Mouse (Mus musculus): ENCODE results near the gene Lrfn3.

Lrfn3 gene

GRCm38 (mm10) chr7:30362652-30363343 is at the start of gene Lrfn3:
Gene Lrfn3, minus strand, starts transcription at chr7:30362772.
- in situ Hi-C loops (cut with MboI, MseI): no loop called here

DNA sequence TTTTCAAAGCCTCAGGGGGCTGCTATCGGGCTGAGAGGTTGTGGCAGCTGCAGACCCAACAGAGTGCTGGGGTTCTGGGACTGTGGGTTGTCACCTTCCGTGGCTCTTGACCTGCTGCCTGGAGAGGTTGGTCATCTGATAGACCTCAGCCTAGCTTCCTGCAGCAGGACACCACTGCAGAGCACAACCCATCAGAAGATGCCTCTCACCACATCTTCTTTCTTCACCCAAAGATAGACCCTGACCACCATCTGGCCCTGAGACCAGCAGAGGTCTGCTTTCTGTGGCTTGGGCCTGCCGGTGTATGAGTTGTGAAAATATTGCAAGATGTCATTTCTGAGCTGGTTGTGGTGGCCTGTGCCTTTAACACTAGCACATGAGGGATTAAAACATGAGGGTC is 48.5 kb upstream of the Lrfn3 start:
- in situ Hi-C loops (cut with MboI, MseI): loop anchor here in 1 of 2 experiments (25.0 kb wide), 1 partner anchor 1599 kb away; the partner anchor contains the start of gene Hnrnpl

GRCm38 (mm10) chr7:30409789-30410188 is 47.2 kb upstream of the Lrfn3 start:
- in situ Hi-C loops (cut with MboI, MseI): loop anchor here in 1 of 2 experiments (25.0 kb wide), 1 partner anchor 1597 kb away; the partner anchor contains the start of gene Hnrnpl

- in situ Hi-C loops (cut with MboI, MseI): loop anchor here in 1 of 2 experiments (25.0 kb wide), 1 partner anchor 1596 kb away; the partner anchor contains the start of gene Hnrnpl
Measured at GRCm38 (mm10) chr7:30408639-30409038, 46.1 kb upstream of the Lrfn3 start.

DNA sequence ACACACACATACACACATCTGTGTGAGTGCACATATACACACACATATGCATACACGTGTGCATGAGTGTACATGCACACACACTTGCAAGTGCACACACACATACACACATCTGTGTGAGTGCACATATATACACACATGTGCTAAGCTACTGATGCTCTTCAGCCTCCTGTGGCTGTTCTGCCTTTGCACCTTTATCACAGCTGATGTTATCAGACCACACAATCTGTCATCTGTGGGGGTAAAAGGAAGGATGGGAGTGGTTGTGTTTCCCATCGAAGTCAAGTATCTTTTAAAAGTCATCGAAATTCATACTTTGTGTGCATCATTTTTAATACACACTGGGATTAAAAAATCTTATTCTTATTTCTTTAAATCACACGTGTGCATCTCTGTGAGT is 39.8 kb upstream of the Lrfn3 start:
- in situ Hi-C loops (cut with MboI, MseI): loop anchor here in 1 of 2 experiments (25.0 kb wide), 1 partner anchor 1590 kb away; the partner anchor contains the start of gene Hnrnpl

DNA sequence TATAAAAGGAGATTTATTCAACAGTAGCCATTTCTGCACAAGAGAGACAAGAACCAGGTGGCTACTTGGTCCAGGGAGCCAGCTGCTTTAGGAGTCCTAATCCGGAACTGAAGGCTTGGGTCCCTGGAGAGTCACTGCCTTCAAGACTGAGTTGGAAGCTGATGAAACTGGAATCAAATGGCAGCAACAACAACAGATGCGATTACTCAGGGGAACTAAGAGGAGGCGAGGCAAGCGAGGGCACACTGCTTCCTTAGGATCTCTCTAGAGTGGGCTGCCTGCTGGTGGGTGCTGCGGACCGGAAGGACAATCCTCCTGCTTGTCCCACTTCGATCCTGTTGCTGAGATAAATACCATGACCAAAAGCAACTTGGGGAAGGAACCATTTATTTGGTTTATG is 37.1 kb upstream of the Lrfn3 start:
- in situ Hi-C loops (cut with MboI, MseI): loop anchor here in 1 of 2 experiments (25.0 kb wide), 1 partner anchor 1587 kb away; the partner anchor contains the start of gene Hnrnpl

GRCm38 (mm10) chr7:30394871-30395270 is 32.3 kb upstream of the Lrfn3 start:
- in situ Hi-C loops (cut with MboI, MseI): no loop called here

GRCm38 (mm10) chr7:30394379-30394778 is 31.8 kb upstream of the Lrfn3 start:
- in situ Hi-C loops (cut with MboI, MseI): no loop called here

- in situ Hi-C loops (cut with MboI, MseI): no loop called here
Measured at GRCm38 (mm10) chr7:30393631-30394030, 31.1 kb upstream of the Lrfn3 start.

DNA sequence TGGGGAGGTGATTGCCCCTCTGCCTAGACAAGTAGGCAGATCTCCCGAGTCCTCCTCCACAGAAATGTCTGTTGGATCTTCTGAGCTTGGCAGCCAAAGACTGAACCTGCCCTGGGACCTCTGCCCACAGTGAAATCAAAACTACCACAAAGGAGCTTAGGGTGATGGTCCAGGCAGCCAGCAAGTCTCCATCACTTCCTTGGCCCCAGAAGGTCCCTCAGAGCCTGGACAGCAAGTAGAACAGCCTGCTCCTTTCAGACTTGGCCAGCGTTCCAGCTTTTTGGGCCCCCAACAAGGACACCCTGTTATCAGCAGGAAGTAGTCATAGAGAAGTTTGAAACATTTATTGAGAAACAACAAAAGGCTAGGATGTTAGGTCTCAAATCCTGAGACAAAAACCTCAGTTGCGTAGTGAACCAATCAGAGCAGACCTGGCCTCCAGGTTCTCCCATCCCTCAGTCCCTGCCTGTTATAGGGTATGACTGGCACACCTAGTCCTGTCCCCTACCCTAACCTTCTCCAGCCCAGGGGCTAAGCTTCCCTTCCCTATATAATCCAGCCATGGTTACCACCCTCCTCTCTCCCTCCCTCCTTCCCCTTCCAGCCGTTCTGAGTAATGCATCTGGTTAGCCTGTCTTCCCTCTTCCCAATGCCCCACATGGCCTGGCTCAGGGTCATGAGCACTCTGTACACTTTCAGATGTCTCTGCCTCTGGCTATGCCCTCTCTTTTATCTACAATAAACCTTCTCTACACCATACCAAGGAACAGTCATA is 30.4 kb upstream of the Lrfn3 start:
- in situ Hi-C loops (cut with MboI, MseI): no loop called here

DNA sequence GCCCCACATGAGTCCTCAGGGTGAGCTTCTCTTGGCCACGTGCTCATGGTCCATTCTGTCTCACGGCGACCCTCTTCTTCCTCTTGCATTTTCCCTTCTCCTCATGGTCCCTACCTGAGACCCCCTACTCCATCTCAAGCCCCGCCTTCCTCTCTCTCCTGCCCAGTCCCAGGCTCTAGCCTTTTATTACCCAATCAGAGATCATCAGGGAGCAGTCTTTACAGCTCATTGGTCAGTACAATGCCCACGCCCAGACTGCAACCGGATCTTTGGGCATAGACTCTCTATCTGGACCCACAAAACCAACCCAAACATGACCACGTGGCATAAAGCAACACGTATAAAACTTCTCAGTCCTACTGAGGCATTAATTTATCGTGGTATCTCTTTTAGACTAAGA is 21.5 kb upstream of the Lrfn3 start:
- in situ Hi-C loops (cut with MboI, MseI): no loop called here

DNA sequence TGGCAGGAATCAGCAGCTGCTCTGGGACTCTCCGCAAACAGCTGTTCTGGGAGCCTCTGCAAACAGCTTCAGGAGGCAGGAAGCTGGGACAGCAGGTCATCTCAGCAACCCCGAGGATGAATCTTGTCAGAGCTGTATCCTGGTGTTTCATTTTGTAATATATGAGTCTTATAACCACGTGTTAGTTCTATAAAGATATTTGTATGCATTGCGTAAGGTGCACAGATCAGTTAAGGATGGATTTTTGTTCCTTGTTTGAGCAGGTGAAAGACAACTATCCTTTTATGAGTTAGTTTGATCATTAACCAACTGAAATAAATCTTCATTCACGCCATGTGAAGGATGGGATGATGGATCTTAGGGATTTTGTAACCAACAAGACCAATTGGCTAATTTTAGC is 17.5 kb upstream of the Lrfn3 start:
- in situ Hi-C loops (cut with MboI, MseI): no loop called here

DNA sequence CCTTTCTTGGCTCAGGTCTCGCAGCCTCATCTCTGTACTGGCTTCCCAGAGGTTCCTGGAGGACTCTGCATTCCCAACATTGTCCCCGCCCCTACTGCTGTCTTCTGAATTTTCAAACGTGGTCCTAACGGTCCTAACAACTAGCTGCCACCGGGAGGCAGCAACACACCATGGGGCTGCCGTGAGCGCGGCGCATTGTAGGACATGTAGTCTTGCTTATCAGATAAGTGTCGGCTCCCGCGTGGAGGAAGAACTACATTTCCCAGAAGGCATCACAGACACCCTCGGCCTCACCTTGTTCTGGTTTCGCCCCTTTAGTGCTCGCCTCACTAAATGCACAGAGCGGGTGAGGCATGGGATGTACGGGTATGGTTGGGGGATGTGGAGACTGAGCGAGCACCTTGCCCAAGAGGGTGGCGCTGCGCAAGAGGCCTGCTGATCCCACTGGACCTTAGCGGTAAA is 11.0 kb upstream of the Lrfn3 start:
- in situ Hi-C loops (cut with MboI, MseI): loop anchor here (5.0 kb wide), 2 partner anchors 54 to 64 kb away; no protein-coding TSS in a partner anchor

DNA sequence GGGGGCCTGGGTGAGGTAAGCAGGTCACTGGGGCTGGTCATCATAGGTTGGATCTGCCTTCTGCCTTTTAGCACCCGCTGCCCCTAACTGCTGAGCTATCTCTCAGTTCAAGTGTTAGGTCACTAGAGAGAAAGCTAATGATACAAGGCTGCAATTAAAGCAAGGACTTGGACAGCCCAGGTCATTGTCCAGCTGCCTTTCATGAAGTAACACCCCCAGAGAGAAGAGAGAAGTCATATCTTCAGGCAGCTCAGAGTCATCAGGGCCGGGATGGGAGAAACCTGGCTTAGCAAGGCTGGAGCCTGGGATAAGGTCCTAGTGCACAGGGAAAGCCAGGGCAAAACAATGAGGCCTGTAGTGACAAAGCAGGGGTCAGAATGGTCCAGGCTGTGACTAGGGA is 4.9 kb upstream of the Lrfn3 start:
- in situ Hi-C loops (cut with MboI, MseI): no loop called here

GRCm38 (mm10) chr7:30363344-30363738 is 769 bp upstream of the Lrfn3 start:
- in situ Hi-C loops (cut with MboI, MseI): no loop called here

GRCm38 (mm10) chr7:30360028-30360427 is 2.5 kb downstream of the Lrfn3 start:
- in situ Hi-C loops (cut with MboI, MseI): no loop called here

DNA sequence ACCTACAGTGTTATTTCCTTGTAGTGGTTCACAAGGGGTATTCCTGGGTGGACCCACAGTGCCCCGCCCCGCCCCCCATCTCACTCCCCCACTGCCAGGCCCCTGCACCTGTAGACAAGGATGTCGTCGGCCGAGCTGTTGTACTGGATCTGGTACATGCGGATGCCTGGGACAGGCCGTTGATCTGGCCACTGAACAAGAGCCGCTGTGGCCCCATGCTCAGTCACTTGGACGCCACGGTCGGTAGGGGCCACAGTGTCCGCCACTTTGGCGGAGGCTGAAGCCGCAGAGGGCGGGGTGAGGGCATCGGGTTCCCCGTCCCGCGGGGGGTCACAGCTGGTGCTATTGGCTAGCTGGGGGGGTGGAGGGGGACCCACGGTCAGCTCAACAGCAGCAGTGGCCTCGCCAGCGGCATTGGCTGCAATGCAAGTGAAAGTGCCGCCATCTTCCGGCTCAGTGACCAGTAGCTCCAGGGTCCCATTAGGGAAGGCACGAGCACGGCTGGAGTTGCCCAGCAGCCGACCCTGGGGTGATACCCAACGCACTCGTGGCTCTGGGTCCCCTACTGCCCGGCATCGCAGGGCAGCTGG is 3.2 kb downstream of the Lrfn3 start:
- in situ Hi-C loops (cut with MboI, MseI): no loop called here

GRCm38 (mm10) chr7:30358378-30359186 is 4.0 kb downstream of the Lrfn3 start:
- in situ Hi-C loops (cut with MboI, MseI): no loop called here

DNA sequence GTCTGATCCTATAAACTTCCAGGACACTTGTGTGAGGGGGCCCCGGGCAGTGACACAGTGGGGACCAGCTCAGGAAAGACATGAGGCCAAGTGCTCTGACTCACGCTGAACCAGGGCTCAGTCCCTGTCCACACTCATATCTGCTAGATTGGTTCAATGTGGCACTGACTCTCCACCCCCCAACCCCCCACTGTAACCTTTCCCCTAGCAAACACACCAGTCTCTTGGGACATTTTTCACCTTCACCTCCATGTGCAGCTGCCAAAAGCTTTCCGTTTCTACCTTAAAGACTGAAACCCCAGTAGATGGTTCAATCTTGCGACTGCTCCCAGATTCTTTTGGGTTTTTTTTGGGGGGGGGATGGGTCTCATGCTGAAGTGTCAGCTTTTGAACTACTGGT is 8.5 kb downstream of the Lrfn3 start:
- in situ Hi-C loops (cut with MboI, MseI): no loop called here

- in situ Hi-C loops (cut with MboI, MseI): no loop called here
Measured at GRCm38 (mm10) chr7:30353279-30353822, 9.2 kb downstream of the Lrfn3 start.

- in situ Hi-C loops (cut with MboI, MseI): no loop called here
Measured at GRCm38 (mm10) chr7:30347828-30348227, 14.7 kb downstream of the Lrfn3 start.
